Mouse (Mus musculus): ENCODE measurements around the gene Chrm5.
A peak's percentile ranks its signal among the peaks of the same experiment; 100 is the strongest.

The Chrm5 gene

GRCm38 (mm10) chr2:112480669-112481068 lies at the start of gene Chrm5:
Gene Chrm5, minus strand, starts transcription at chr2:112480769.
- no peak for DNase-seq (ENCODE audit: low spot score in 2 of 2)

GRCm38 (mm10) chr2:112526933-112527332 lies 46.4 kb upstream of the Chrm5 start:
- no peak for DNase-seq (ENCODE audit: low spot score in 2 of 2)

- DNase-seq (ENCODE audit: low spot score in 2 of 2) = no peak
Observed at GRCm38 (mm10) chr2:112520526-112521482, 40.2 kb upstream of the Chrm5 start.

DNA sequence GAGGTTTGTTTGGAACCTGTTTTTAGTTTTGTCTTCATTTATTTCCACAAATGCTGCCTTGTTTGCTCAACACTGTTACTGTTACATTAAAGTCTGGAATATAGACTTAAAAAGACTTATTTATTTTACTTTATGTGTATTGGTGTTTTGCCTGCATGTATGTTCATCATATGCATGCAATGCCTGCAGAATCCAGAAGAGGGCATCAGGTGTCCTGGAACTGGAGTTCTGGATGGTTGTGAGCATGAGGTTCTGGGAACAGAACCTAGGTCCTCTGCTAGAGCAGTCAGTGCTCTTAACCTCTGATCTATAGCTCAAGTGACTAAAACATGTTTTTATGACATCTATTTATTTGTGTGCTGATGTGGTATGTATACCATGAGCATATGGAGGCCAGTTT lies 38.0 kb upstream of the Chrm5 start:
- DNase-seq (ENCODE audit: low spot score in 2 of 2) = no peak

DNA sequence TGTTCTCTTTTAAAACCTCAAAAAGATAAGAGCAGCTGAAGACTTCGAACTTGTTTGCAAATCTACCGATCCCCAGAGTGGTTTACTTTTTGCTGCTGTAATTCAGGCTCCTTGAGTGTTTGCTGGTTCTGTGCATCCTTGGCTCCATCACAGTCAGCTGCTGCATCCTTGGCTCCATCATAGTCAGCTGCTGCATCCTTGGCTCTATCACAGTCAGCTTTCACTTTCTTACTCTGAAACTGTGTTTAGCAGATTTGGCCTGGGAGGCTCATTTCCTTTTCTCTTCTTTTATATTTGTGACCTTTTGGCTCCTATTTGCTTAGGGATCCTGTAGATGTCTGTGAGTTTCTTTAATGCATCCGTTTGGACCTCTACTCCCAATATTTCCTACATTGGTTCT lies 36.6 kb upstream of the Chrm5 start:
- no peak for DNase-seq (ENCODE audit: low spot score in 2 of 2)

DNA sequence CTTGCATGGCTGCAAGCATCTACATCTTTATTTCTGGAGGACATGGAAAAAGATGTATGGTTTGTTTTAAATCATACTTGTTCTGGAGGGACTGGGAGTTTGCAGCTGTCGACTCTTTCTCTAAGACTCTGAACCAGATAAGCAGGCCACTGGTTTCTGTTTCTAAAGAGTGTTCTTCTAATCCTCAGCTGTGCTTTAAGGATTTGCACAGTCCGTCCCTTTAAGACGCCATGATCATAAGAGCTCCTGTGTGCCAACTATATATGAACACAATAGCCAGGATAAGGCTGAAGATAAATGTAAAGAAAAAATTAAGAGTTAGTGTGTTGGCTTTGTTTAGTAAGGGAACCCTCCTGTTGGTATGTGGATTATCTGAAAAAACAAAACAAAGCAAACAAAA lies 36.2 kb upstream of the Chrm5 start:
- DNase-seq (ENCODE audit: low spot score in 2 of 2) = no peak

- DNase-seq (ENCODE audit: low spot score in 2 of 2) = no peak
Observed at GRCm38 (mm10) chr2:112513036-112513435, 32.5 kb upstream of the Chrm5 start.

DNA sequence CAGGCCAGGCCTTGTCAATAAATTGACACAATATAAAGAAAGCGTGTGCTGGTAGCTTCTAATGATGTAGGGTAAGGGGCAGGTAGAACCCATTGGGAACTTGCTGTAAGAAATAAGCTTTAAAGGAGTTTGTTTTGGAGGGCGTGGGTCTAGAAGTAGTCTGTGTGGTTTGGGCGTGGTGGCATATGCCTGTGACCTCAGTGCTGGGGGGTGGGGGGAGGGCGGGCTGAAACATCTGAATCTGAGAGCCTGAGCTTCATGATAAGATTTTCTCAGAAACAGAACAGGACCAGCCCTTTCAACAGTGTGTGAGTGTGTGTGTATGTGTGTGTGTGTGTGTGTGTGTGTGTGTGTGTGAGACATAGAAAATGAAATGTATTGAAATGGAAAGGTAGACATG lies 29.6 kb upstream of the Chrm5 start:
- peak in 1 of 2 experiments; percentile 19 for DNase-seq (ENCODE audit: low spot score in 2 of 2)

DNA sequence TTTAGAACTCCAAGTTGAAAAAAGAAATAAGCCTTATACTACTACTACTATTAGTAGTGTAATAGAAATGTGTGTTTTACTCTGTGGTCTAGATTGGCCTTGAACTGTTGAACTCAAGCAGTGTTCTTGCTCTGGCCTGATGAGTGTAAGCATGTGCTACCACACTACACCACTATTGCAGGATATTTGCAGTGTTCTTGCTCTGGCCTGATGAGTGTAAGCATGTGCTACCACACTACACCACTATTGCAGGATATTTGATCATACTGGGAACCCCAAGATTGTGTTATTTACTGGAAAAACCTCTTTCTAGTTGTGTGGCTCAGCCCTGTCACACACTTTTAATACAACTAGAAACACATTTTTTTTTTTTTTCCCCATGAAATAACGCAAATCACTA lies 26.9 kb upstream of the Chrm5 start:
- DNase-seq (ENCODE audit: low spot score in 2 of 2) = no peak

DNA sequence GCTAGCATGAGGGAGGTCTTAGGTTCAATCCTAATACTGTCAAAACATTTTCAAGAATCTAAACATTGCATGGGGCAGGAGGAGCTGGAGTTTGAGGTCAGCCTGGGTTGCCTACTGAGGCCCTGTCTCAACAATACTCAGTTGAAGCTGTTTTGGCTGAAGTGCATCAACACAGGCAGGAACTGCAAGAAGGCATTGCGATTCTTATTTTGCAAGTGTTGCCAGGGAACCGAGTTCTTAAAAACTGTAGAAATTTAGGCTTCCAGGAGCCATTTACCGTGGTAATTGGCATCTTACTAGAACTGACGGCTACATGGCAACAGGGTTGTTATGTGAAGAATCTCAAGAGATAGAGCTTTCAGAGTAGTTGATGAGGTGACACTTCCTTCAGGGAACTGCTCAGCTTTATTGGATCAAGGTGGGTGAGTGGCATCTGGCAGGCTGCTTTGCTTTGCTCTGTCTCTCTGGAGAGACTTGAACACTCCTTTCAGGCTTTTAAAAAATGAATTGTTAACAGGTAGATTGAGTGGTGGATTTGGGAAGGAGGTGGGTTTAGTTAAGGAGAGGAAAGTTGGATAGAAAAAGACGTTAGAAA lies 26.4 kb upstream of the Chrm5 start:
- no peak for DNase-seq (ENCODE audit: low spot score in 2 of 2)

DNA sequence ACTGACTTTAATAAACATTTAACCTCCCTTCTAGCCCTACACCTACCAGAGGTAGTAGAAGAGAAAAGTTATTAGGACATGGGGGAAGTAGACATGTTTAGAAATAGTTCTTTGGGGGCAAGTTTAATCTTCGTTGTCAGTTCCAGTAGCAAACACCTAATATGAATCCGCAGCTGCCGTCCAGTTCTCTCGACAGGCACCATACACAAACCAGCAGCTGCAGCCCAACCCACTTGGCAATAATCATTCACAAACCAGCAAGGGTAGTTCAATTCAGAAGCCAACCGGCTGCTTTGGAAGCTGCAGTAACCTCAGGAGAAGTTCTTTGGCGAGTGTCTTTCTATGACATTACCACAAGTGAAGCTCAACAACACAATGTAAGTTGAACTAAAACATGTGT lies 23.4 kb upstream of the Chrm5 start:
- DNase-seq (ENCODE audit: low spot score in 2 of 2) = no peak

- peak; percentile 66 to 76 for DNase-seq (ENCODE audit: low spot score in 2 of 2)
Observed at GRCm38 (mm10) chr2:112501209-112501608, 20.6 kb upstream of the Chrm5 start.

- no peak for DNase-seq (ENCODE audit: low spot score in 2 of 2)
Observed at GRCm38 (mm10) chr2:112497851-112498250, 17.3 kb upstream of the Chrm5 start.

GRCm38 (mm10) chr2:112493539-112494260 lies 13.1 kb upstream of the Chrm5 start:
- no peak for DNase-seq (ENCODE audit: low spot score in 2 of 2)

DNA sequence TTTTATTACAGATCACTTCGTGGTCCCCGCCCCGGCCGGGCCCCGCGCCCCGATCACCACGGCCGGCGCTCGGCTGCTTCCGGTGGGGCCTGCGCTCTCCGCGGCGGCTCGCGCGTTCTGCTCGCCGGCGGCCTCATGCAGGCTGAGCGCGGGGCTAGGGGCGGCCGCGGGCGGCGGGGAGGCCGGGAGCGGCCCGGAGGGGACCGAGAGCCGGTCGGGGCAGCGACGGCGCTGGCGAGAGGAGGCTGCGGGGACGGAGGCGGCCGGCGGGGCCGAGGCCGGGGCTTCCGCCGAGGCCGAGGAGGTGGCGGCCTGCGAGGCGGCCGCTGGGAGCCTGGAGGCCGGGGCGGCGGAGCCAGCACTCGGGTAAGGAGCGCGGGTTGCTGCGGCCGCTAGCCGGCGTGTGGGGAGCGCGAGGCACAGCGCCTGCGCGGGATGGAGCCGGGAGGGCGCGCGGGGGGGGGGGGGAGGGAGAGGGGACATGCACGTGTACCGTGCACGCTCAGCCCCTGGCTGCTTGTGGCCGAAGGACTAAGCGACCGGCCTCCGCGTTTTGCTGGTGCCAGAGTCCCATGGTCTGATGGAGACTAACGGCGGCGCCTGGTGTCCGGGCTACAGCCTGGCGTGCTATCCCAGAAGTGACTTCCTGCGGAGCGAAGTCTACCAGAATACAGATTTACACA lies 12.4 kb upstream of the Chrm5 start, which contains the start of gene Aven:
Gene Aven (plus strand): TSS at position 109 of the 683 bp plus-strand sequence.
- peak; percentile 75 to 87 for DNase-seq (ENCODE audit: low spot score in 2 of 2)

- DNase-seq (ENCODE audit: low spot score in 2 of 2) = peak in 1 of 2 experiments; percentile 63
Observed at GRCm38 (mm10) chr2:112492431-112492855, 11.9 kb upstream of the Chrm5 start.

DNA sequence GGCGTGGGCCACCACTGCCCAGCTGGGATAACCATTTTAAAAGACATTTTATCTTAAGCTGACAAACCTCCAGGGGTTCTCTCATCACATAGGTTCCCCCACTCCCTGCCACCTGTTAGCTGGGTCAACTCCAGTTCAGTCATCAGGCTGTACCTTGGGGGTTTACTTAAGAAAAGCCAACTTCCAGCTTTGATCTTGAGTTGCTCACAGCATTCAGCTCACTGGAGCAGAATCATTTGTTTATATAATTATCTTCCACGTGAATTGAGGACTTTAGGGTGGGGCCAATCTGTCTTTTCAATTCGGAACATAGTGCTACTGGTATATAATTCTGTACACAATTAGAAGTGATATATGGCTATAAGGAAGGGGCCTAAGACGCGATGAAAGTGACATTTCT lies 11.1 kb upstream of the Chrm5 start:
- DNase-seq (ENCODE audit: low spot score in 2 of 2) = no peak

DNA sequence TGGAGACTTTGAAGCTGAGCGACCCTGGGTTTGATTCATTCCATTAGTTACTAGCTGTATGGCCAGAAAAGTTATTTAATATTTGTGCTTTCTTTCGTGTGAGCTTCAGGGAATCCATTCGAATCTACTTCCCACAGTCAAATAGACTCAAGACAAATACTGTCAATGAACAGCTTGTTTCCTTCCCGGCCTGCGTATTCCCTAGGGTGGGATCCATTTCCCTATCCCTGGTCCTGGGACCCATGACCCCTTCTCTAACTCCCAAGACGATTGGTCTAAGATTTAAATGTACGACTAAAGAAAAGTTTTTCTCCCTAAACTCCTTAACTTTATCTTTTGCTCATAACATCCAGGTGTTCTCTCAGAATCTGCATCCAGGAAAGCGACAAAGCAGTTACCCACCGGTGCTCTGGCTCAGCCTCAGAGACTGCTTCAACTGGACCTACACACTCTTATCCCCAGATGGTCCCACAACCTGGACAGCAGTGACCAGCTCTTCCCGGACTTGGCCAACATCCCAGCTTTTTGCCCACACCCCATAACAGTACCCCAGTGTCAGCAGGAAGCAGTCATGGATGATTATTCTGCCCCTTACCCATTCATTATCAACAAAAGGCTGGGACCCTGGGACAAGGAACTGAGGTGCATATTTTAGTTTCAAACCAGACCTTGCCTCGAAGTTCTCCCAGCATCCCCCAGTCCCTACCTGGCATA lies 10.1 kb upstream of the Chrm5 start:
- no peak for DNase-seq (ENCODE audit: low spot score in 2 of 2)

DNA sequence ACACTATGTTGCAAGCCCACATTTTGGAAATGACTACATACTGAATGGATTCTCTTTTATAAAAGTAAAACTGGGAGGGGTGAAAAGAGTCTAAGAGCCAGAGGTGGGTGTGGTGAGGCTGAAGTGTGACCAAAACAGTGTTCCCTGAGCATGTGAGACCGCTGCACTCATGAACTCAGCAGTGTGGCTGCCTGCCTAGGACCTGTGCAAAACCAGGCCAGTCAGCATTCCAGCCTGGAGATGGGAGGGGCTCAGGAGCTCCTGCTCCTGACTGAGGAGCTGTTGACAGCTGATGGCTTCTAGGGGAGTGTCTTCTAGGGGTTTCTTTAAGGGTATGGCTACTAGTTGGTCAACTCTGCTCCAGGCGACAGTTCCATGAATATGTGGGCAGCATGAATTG lies 4.3 kb upstream of the Chrm5 start:
- DNase-seq (ENCODE audit: low spot score in 2 of 2) = no peak

GRCm38 (mm10) chr2:112483334-112483651 lies 2.7 kb upstream of the Chrm5 start:
- DNase-seq (ENCODE audit: low spot score in 2 of 2) = no peak

Data from spleen, postnatal 4 days (tissue).